Mouse (Mus musculus) megakaryocyte, embryonic 14.5 days (primary cell): Measurements from ENCODE around the gene Erich6b.

ENCODE experiments used
- FLI1 ChIP-seq: IDR thresholded peaks from 2 replicates; pipeline ENCODE4 v1.6.1; 2012; ENCODE audit warnings: low read length, inconsistent platforms, mixed read lengths
- GATA1 ChIP-seq: IDR thresholded peaks from 3 replicates; pipeline ENCODE4 v1.6.1; 2012; ENCODE audit warnings: mixed read lengths, low read length, inconsistent platforms, borderline replicate concordance

- TF ChIP-seq GATA1 (no peak), FLI1 (no peak)
Observed at GRCm38 (mm10) chr14:75713661-75714060, 71.6 kb downstream of the Erich6b start.
